8 mouse cellular contexts compared by ENCODE assay signal in the genomic region with DNA sequence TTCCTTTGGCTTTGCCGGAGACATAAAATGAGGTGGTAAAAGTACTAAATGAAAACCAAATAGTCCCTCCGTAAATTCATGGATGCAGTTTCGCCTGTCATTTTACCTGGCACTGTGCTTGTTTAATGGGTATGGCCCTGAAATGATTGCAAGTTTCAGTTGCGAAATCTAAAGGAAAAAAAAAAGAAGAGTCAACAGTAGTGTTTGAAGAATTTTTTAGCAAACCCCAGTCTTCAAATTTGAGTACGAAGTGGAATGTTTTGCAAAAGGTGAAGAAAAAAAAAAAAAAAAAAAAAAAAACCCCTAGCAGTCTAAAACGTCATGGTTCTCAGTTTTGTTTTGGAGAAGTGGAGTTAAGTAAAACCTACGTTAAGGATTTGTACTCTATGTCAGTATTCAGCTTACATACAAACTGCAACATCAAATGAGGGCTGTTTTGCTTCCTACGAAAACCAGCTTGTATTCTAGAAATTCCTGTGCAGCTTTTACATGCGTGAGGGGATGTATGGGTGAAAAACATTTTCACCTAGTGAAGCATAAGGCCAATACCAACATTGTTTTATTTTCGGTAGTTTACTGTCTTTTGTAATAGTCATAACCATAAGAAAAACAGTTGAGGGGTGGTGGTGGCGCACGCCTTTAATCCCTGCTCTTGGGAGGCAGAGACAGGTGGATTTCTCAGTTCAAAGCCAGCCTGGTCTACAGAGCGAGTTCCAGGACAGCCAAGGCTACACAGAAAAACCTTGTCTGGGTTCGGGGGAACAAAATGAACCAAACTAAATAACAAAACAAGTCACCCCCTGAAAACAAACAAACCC. TPM values are rescaled to one million over a fixed set of nuclear protein-coding genes. Genes with fewer than 3 reads are reported as not detected.
A peak's percentile ranks its signal among the peaks of the same experiment; 100 is the strongest.
DNase-seq lines count a peak whose midpoint lies in the region; ATAC-seq and TF ChIP-seq lines count a peak whose summit lies in the region.

No protein-coding gene starts in this region.

- H3K36me3 ChIP-seq in C2C12 (ENCODE audit: control insufficient read depth, insufficient read depth) = peaks cover 3% of the 10 kb centered on the region
- no peaks in the 10 kb centered on the region for H3K36me3 ChIP-seq in limb, embryonic 15.5 days
- H3K36me3 ChIP-seq in stomach, postnatal 0 days (ENCODE audit: control insufficient read depth, insufficient read depth, low read length) = no peaks in the 10 kb centered on the region

- H3K4me3 ChIP-seq in gastrocnemius, adult 2 months = peak overlapping the region; percentile 92
- peak overlapping the region; percentile 59 for H3K4me3 ChIP-seq in C2C12 (ENCODE audit: insufficient read depth, poor library complexity, severe bottlenecking)
- peak overlapping the region; percentile 79 for H3K4me3 ChIP-seq in limb, embryonic 15.5 days
- peak overlapping the region; percentile 78 for H3K4me3 ChIP-seq in stomach, postnatal 0 days (ENCODE audit: low read depth, low read length)

- peaks cover 4% of the 10 kb centered on the region; the same call in 1 of the 2 replicates for H3K4me1 ChIP-seq in limb, embryonic 15.5 days
- H3K4me1 ChIP-seq in stomach, postnatal 0 days (replicated peaks; ENCODE audit: control insufficient read depth, insufficient read depth) = no peaks in the 10 kb centered on the region

- H3K4me2 ChIP-seq in limb, embryonic 15.5 days = peak overlapping the region; percentile 57
- H3K4me2 ChIP-seq in stomach, postnatal 0 days (replicated peaks; ENCODE audit: low read depth) = peak overlapping the region; percentile 77

- H3K27me3 ChIP-seq in C2C12 (ENCODE audit: control insufficient read depth, insufficient read depth, insufficient read length) = no peaks in the 10 kb centered on the region
- no peaks in the 10 kb centered on the region for H3K27me3 ChIP-seq in limb, embryonic 15.5 days
- no peaks in the 10 kb centered on the region for H3K27me3 ChIP-seq in stomach, postnatal 0 days (ENCODE audit: control insufficient read depth, insufficient read depth, low read length)

- H3K79me3 ChIP-seq in C2C12 (ENCODE audit: low read depth) = peaks cover 30% of the 10 kb centered on the region

- ATAC-seq in erythroid progenitor cell, adult 5-6 weeks (replicated peaks; ENCODE audit: low FRiP score, poor library complexity, severe bottlenecking) = 0 out of 2 replicates have a peak, but pooled peaks have one; percentile 37
- ATAC-seq in limb, embryonic 15.5 days (ENCODE audit: insufficient number of reproducible peaks, low FRiP score, low TSS enrichment, low read depth) = no peak
- no peak for ATAC-seq in stomach, postnatal 0 days (ENCODE audit: low FRiP score, low TSS enrichment)

- TF ChIP-seq EP300 in stomach, postnatal 0 days (optimal IDR thresholded peaks at IDR 0.05) = no peak

- TF ChIP-seq CTCF in gastrocnemius, adult 2 months (IDR thresholded peaks at IDR 0.05) = no peak
- TF ChIP-seq CTCF in C2C12 (IDR thresholded peaks at IDR 0.05; ENCODE audit: control insufficient read depth, insufficient read depth, insufficient read length) = no peak
- no peak for TF ChIP-seq CTCF in stomach, postnatal 0 days (IDR thresholded peaks at IDR 0.05; ENCODE audit: low read depth)

- no peak for DNase-seq in gastrocnemius, adult 2 months
- DNase-seq in gastrocnemius, postnatal 14 days = no peak
- DNase-seq in stomach, postnatal 0 days (ENCODE audit: low spot score) = no peak
- DNase-seq in right cerebral cortex, postnatal 36 days (ENCODE audit: low spot score in 2 of 2) = no peak
- no peak for DNase-seq in ovary, postnatal 36 days (ENCODE audit: low spot score)

- intact Hi-C loops in gastrocnemius, adult 2 months (cut with DNase I) = no loop called here
- intact Hi-C loops in gastrocnemius, postnatal 14 days (cut with DNase I; ENCODE audit: low total_unique reads) = no loop called here

- peaks cover 54% of the 10 kb centered on the region for H3K79me2 ChIP-seq in C2C12 (ENCODE audit: control insufficient read depth, insufficient read depth)

- peak overlapping the region; percentile 86 for H3K9ac ChIP-seq in limb, embryonic 15.5 days
- H3K9ac ChIP-seq in stomach, postnatal 0 days (ENCODE audit: low read length) = peak overlapping the region; percentile 89; the same call in 1 of the 2 replicates

- peak overlapping the region; percentile 37 for H3ac ChIP-seq in C2C12 (ENCODE audit: control insufficient read depth, insufficient read length, low read depth)

- H3K27ac ChIP-seq in gastrocnemius, adult 2 months = peak overlapping the region; percentile 93
- H3K27ac ChIP-seq in limb, embryonic 15.5 days = peak overlapping the region; percentile 99
- H3K27ac ChIP-seq in stomach, postnatal 0 days (replicated peaks) = peak overlapping the region; percentile 99

- WGBS in limb, embryonic 15.5 days = 28% methylated on average over 14 of the region's 14 CpGs
- 30% methylated on average over 14 of the region's 14 CpGs for WGBS in stomach, postnatal 0 days

- no peaks in the 10 kb centered on the region for H3K9me3 ChIP-seq in limb, embryonic 15.5 days
- no peaks in the 10 kb centered on the region for H3K9me3 ChIP-seq in stomach, postnatal 0 days (ENCODE audit: control insufficient read depth, low read length)

TF ChIP-seq in C2C12, 6 proteins besides CTCF, POLR2A, EP300 and RAD21:
- TF ChIP-seq CEBPB (IDR thresholded peaks at IDR 0.05; ENCODE audit: low read depth) (peak; percentile 61), MYOD1 (IDR thresholded peaks at IDR 0.05; ENCODE audit: control insufficient read depth, insufficient read length, low read depth) (no peak)

RNA-seq across cellular contexts. Expression of a gene that starts 1.6 kb away (rescaled TPM):
- 1 to 10 TPM; 7.8 to 8.5 TPM for total RNA-seq in gastrocnemius, adult 2 months (2021)
- total RNA-seq in gastrocnemius, postnatal 14 days (2021) = 10 to 100 TPM; 15.4 to 16.0 TPM
- polyA plus RNA-seq in C2C12 (2012; fragmentation: generic; extraction: Trizol) = 16.0 TPM
- total RNA-seq in erythroid progenitor cell, adult 5-6 weeks (2015; ENCODE audit: low replicate concordance) = 36.8 and 46.9 TPM in 2 replicates
- 49.4 and 53.0 TPM in 2 replicates for total RNA-seq in erythroid progenitor cell, adult 5-6 weeks (2017; ENCODE audit: low replicate concordance)
- 14.3 and 16.6 TPM in 2 replicates for polyA plus RNA-seq in limb, embryonic 15.5 days (2015; fragmentation: Nextera tagmentation; extraction: Ambion mirVana)
- polyA plus RNA-seq in stomach, postnatal 0 days (2015; fragmentation: Nextera tagmentation; extraction: Ambion mirVana) = 14.4 and 17.7 TPM in 2 replicates

RNA-seq across cellular contexts. Expression of a gene that starts 12.3 kb away (rescaled TPM):
- 10 to 100 TPM; 30.6 to 37.7 TPM for total RNA-seq in gastrocnemius, adult 2 months (2021)
- total RNA-seq in gastrocnemius, postnatal 14 days (2021) = 10 to 100 TPM; 37.1 to 40.6 TPM
- polyA plus RNA-seq in C2C12 (2012; fragmentation: generic; extraction: Trizol) = 71.7 TPM
- 110 and 116 TPM in 2 replicates for total RNA-seq in erythroid progenitor cell, adult 5-6 weeks (2015; ENCODE audit: low replicate concordance)
- total RNA-seq in erythroid progenitor cell, adult 5-6 weeks (2017; ENCODE audit: low replicate concordance) = 55.3 and 60.5 TPM in 2 replicates
- polyA plus RNA-seq in limb, embryonic 15.5 days (2015; fragmentation: Nextera tagmentation; extraction: Ambion mirVana) = 122 and 129 TPM in 2 replicates
- 116 and 120 TPM in 2 replicates for polyA plus RNA-seq in stomach, postnatal 0 days (2015; fragmentation: Nextera tagmentation; extraction: Ambion mirVana)
